Mouse (Mus musculus): ENCODE results near the gene Farp1. TPM values are rescaled to one million over a fixed set of nuclear protein-coding genes. Genes with fewer than 3 reads are reported as not detected.
A peak's percentile ranks its signal among the peaks of the same experiment; 100 is the strongest.

Gene Farp1
- total RNA-seq, 1 experiment, result 8.6 TPM

DNA sequence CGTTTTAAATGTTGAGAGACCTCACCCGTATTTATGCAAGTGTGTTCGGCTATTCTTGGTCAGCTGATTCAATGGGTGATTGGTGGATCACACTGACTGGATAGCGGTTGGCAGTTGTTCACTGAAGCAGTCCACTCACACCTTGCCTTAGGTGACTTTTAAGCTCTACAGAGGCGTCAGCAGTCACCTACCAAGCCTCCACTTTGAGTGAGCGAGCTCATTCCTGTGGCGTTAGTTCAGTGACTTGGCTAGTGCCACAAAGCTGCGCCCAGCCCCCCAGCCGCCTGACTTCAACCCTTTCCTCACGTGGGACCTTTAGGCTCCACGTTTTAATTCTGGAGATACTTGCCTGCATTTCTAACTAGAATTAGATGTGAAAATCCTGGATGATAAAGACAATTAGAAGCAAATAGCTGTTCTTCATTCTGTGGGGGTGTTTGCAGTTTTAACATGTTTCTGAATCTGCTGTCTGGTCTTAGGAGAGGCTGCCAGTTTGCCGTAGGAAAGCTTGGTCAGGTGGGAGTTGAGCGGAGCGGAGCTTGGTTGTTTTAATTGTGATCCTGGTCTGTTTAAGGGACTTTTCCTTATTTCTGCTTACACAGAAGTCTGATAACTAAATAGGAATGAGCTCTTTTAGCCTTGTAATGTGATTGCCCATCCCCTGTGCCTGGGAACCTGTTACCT, 211.2 kb downstream of the Farp1 start:
- DNase-seq (ENCODE audit: low read depth, low spot score), result no peak
- Histone ChIP-seq H3K4me3 (ENCODE audit: insufficient read depth in 1 of 2, low read depth in 1 of 2, low read length in 2 of 2, poor library complexity in 1 of 2, severe bottlenecking in 1 of 2) (no peak overlapping the region), H3K9me3 (ENCODE audit: control insufficient read depth, insufficient read depth, low read depth, low read length) (no peaks in the 10 kb centered on the region), H3K9ac (ENCODE audit: insufficient read depth, low read depth, low read length, poor library complexity, severe bottlenecking) (no peak overlapping the region), H3K27ac (ENCODE audit: insufficient read depth, low read depth, low read length, poor library complexity, severe bottlenecking) (no peak overlapping the region), H3K36me3 (ENCODE audit: control insufficient read depth, insufficient read depth, low read length, poor library complexity, severe bottlenecking) (no peaks in the 10 kb centered on the region), H3K4me1 (ENCODE audit: control insufficient read depth in 2 of 2, insufficient read depth in 2 of 2, low read length in 2 of 2, poor library complexity in 1 of 2) (peaks cover 0 to 3% of the 10 kb centered on the region in 2 experiments; a peak in 3 of 4 replicates)
- in situ Hi-C loops (cut with MboI; ENCODE audit: low sequenced_read_pairs in 2 of 2, unreplicated experiment in 2 of 2), result no loop called here
- no peak for TF ChIP-seq CHD2 (IDR thresholded peaks at IDR 0.05; ENCODE audit: low read depth, low read length)
- TF ChIP-seq ZNF384 (IDR thresholded peaks at IDR 0.05; ENCODE audit: low read depth, low read length), result no peak
- no peak for TF ChIP-seq MAFK (IDR thresholded peaks at IDR 0.05; ENCODE audit: insufficient read depth, low read depth, low read length)
- no peak for TF ChIP-seq HCFC1 (IDR thresholded peaks at IDR 0.05; ENCODE audit: borderline replicate concordance, insufficient read depth, low read length)
- no peak for TF ChIP-seq ZC3H11A (IDR thresholded peaks at IDR 0.05; ENCODE audit: borderline replicate concordance, low read depth, low read length)

DNA sequence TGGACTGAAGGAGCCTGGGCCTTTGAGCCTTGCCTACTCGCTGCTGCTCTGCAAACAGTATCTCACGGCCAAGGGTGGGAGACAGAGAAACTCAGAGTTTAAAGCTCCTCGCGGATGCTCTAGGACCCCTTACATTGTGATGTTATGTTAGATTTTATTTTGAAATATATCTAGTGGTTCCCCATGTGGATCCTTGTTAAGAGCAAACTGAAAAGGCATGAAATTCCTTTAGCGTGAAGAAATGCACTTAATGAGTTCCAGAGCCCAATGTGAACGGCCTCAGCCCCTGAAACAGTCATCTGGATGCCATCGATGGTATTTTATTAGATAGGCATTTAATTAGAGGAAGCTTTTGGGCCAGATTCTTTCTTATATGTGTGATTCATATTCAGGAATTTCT, 212.3 kb downstream of the Farp1 start:
- no peak for DNase-seq (ENCODE audit: low read depth, low spot score)
- in situ Hi-C loops (cut with MboI; ENCODE audit: low sequenced_read_pairs in 2 of 2, unreplicated experiment in 2 of 2), result no loop called here
- Histone ChIP-seq H3K4me1 (ENCODE audit: control insufficient read depth in 2 of 2, insufficient read depth in 2 of 2, low read length in 2 of 2, poor library complexity in 1 of 2) (peaks cover 0 to 3% of the 10 kb centered on the region in 2 experiments; a peak in 3 of 4 replicates), H3K36me3 (ENCODE audit: control insufficient read depth, insufficient read depth, low read length, poor library complexity, severe bottlenecking) (no peaks in the 10 kb centered on the region), H3K9me3 (ENCODE audit: control insufficient read depth, insufficient read depth, low read depth, low read length) (no peaks in the 10 kb centered on the region), H3K4me3 (ENCODE audit: insufficient read depth in 1 of 2, low read depth in 1 of 2, low read length in 2 of 2, poor library complexity in 1 of 2, severe bottlenecking in 1 of 2) (no peak overlapping the region), H3K9ac (ENCODE audit: insufficient read depth, low read depth, low read length, poor library complexity, severe bottlenecking) (no peak overlapping the region), H3K27ac (ENCODE audit: insufficient read depth, low read depth, low read length, poor library complexity, severe bottlenecking) (no peak overlapping the region)
- TF ChIP-seq MAFK (IDR thresholded peaks at IDR 0.05; ENCODE audit: insufficient read depth, low read depth, low read length) (no peak), HCFC1 (IDR thresholded peaks at IDR 0.05; ENCODE audit: borderline replicate concordance, insufficient read depth, low read length) (no peak), ZNF384 (IDR thresholded peaks at IDR 0.05; ENCODE audit: low read depth, low read length) (no peak), CHD2 (IDR thresholded peaks at IDR 0.05; ENCODE audit: low read depth, low read length) (no peak)

DNA sequence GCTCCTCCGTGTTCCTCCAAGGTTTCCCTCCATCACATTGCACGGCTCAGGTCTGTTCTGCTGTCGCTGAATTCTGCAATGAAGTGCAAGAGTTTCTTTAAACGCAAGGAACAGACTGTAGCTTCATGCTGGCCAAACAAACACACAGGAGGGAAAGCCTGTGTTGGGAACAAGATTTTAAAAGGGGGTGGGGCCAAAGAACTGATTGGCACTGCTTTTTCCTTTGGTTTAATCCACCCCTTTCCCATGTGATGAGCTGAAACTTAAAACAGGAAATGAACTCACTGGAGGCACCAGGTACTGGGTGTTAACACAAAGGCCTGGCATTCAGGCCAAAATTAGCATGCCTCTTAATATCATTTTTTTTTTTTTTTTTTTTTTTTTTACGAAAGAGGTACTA, 213.3 kb downstream of the Farp1 start:
- no peak for DNase-seq (ENCODE audit: low read depth, low spot score)
- H3K4me3 ChIP-seq (ENCODE audit: insufficient read depth in 1 of 2, low read depth in 1 of 2, low read length in 2 of 2, poor library complexity in 1 of 2, severe bottlenecking in 1 of 2), result no peak overlapping the region
- peak; percentile 84 for TF ChIP-seq ZNF384 (IDR thresholded peaks at IDR 0.05; ENCODE audit: low read depth, low read length)
- TF ChIP-seq CHD2 (IDR thresholded peaks at IDR 0.05; ENCODE audit: low read depth, low read length), result no peak
- H3K36me3 ChIP-seq (ENCODE audit: control insufficient read depth, insufficient read depth, low read length, poor library complexity, severe bottlenecking), result no peaks in the 10 kb centered on the region
- in situ Hi-C loops (cut with MboI; ENCODE audit: low sequenced_read_pairs in 2 of 2, unreplicated experiment in 2 of 2), result no loop called here
- H3K9me3 ChIP-seq (ENCODE audit: control insufficient read depth, insufficient read depth, low read depth, low read length), result no peaks in the 10 kb centered on the region
- no peak overlapping the region for H3K27ac ChIP-seq (ENCODE audit: insufficient read depth, low read depth, low read length, poor library complexity, severe bottlenecking)
- H3K9ac ChIP-seq (ENCODE audit: insufficient read depth, low read depth, low read length, poor library complexity, severe bottlenecking), result no peak overlapping the region
- H3K4me1 ChIP-seq (ENCODE audit: control insufficient read depth in 2 of 2, insufficient read depth in 2 of 2, low read length in 2 of 2, poor library complexity in 1 of 2), result peaks cover 0 to 3% of the 10 kb centered on the region in 2 experiments; a peak in 3 of 4 replicates

DNA sequence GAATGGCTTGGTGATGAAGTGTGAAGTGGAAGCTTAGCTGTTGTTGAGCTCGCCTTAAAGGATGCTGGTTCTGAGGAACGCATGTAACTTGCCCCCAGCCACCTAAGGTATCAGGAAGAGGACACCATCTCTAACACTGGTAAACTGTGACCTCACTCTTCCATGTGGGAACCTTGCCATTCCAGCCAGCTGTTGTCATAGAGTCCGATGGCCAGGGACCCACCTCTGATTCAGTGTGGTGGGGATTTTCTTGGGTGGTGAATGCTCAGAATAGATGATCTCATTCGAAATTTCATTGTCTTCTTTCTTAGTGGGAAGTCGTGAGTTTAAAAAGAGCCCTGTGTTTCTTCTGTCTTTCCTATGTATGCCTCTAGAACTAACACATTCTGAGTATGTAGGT, 216.1 kb downstream of the Farp1 start:
- peaks cover 0 to 6% of the 10 kb centered on the region in 2 experiments; a peak in 2 of 4 replicates for H3K4me1 ChIP-seq (ENCODE audit: control insufficient read depth in 2 of 2, insufficient read depth in 2 of 2, low read length in 2 of 2, poor library complexity in 1 of 2)

More for the DNA sequence above, 216.1 kb downstream of the Farp1 start:
- H3K27ac ChIP-seq (ENCODE audit: insufficient read depth, low read depth, low read length, poor library complexity, severe bottlenecking), result no peak overlapping the region
- H3K9ac ChIP-seq (ENCODE audit: insufficient read depth, low read depth, low read length, poor library complexity, severe bottlenecking), result no peak overlapping the region
- DNase-seq (ENCODE audit: low read depth, low spot score), result no peak
- in situ Hi-C loops (cut with MboI; ENCODE audit: low sequenced_read_pairs in 2 of 2, unreplicated experiment in 2 of 2), result loop anchor here in 1 of 2 experiments (25.0 kb wide), 2 partner anchors 186 to 336 kb away; no protein-coding TSS in a partner anchor
- H3K36me3 ChIP-seq (ENCODE audit: control insufficient read depth, insufficient read depth, low read length, poor library complexity, severe bottlenecking), result no peaks in the 10 kb centered on the region
- H3K4me3 ChIP-seq (ENCODE audit: insufficient read depth in 1 of 2, low read depth in 1 of 2, low read length in 2 of 2, poor library complexity in 1 of 2, severe bottlenecking in 1 of 2), result no peak overlapping the region
- no peaks in the 10 kb centered on the region for H3K9me3 ChIP-seq (ENCODE audit: control insufficient read depth, insufficient read depth, low read depth, low read length)
- TF ChIP-seq ZC3H11A (IDR thresholded peaks at IDR 0.05; ENCODE audit: borderline replicate concordance, low read depth, low read length), result no peak
- TF ChIP-seq HCFC1 (IDR thresholded peaks at IDR 0.05; ENCODE audit: borderline replicate concordance, insufficient read depth, low read length), result no peak
- TF ChIP-seq ZNF384 (IDR thresholded peaks at IDR 0.05; ENCODE audit: low read depth, low read length), result no peak
- TF ChIP-seq MAFK (IDR thresholded peaks at IDR 0.05; ENCODE audit: insufficient read depth, low read depth, low read length), result no peak
- TF ChIP-seq CHD2 (IDR thresholded peaks at IDR 0.05; ENCODE audit: low read depth, low read length), result no peak

All from ES-E14 (cell line).